23 mouse cellular contexts compared by ENCODE assay signal in the genomic region with DNA sequence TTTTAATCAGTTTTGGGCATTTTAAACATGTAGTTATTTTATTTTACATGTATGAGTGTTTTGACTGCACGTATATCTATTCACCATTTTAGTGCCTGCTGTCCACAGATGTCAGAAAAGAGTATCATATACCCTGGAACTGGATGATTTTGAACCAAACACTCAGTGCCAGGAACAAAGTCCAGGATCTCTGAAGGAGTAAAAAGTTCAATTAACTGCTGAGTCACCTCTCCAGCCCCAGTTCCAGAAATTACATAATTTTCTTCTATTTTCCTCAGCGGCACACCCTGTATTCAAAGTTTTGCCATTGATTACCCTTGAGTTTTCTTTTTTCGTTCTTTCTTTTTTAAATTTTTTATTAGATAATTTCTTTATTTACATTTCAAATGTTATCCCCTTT. TPM values are rescaled to one million over a fixed set of nuclear protein-coding genes. Genes with fewer than 3 reads are reported as not detected.
"Had no signal": no experiment of that assay in that cellular context is flagged by ENCODE, and none has a peak within 500 bp of the region (broad histone marks: within the 10 kb centered on the region; RNA-seq: fewer than 3 reads in every experiment).

No protein-coding gene starts in this region.

- H3K27me3 ChIP-seq: neural tube, embryonic 15.5 days; stomach, embryonic 15.5 days had no signal

- H3K9ac ChIP-seq: neural tube, embryonic 15.5 days; stomach, embryonic 15.5 days had no signal

- H3K36me3 ChIP-seq: neural tube, embryonic 15.5 days; stomach, embryonic 15.5 days had no signal

- H3K4me2 ChIP-seq: neural tube, embryonic 15.5 days; stomach, embryonic 15.5 days had no signal

- H3K4me1 ChIP-seq: neural tube, embryonic 15.5 days; stomach, embryonic 15.5 days had no signal

- H3K27ac ChIP-seq: neural tube, embryonic 15.5 days; stomach, embryonic 15.5 days; stomach, postnatal 0 days had no signal

- DNase-seq: retina, postnatal 1 day; right cerebral cortex, adult 18-20 months; right cerebral cortex, postnatal 14 days; right cerebral cortex, postnatal 25 days; right cerebral cortex, postnatal 4 days; spleen, adult 18-20 months; thymus, adult 18-20 months; thymus, adult 2 months; thymus, postnatal 14 days; thymus, postnatal 25 days; thymus, postnatal 36 days; thymus, postnatal 4 days had no signal

- H3K9me3 ChIP-seq: neural tube, embryonic 15.5 days; stomach, embryonic 15.5 days had no signal

- H3K4me3 ChIP-seq: neural tube, embryonic 15.5 days; stomach, embryonic 15.5 days had no signal

RNA-seq across cellular contexts. Expression of gene Vmn2r24, which starts 8.6 kb away (rescaled TPM):
- polyA plus RNA-seq: neural tube, embryonic 14.5 days; neural tube, embryonic 15.5 days; small intestine, adult 2 months; spleen, adult 2 months; stomach, embryonic 14.5 days; stomach, embryonic 15.5 days; stomach, embryonic 16.5 days; stomach, postnatal 0 days; testis, adult 2 months; thymus, adult 2 months; thymus, postnatal 0 days; urinary bladder, adult 2 months had no signal
